Mouse (Mus musculus) midbrain, postnatal 0 days (tissue): ENCODE measurements at regions not wholly inside any gene's neighbourhood (a gene's known extent, or its start where the extent isn't known, plus 50 kb on each side); places are given as distances from the start of the nearest gene placed in this dataset.

Experiments used
- ATAC-seq: fragments of 200-750 bp; cut with Nextera tagmentation; 2 replicates; pipeline ENCODE4 v1.8.0; 2017; ENCODE audit warnings: moderate number of reproducible peaks, mild to moderate bottlenecking, moderate TSS enrichment, moderate library complexity; ENCODE audit not compliant: low FRiP score
- DNase-seq: peaks from one replicate; pipeline ENCODE4 v3.0.0-alpha.2; 2015; ENCODE audit warnings: low spot score
- H3K27ac ChIP-seq: fragments of 300-500 bp; sonication (generic); 2 replicates; pipeline ENCODE4 v1.5.1; 2014; ENCODE audit warnings: low read depth, mild to moderate bottlenecking, low read length, mixed read lengths
- H3K27me3 ChIP-seq: fragments of 300-500 bp; sonication (generic); 2 replicates; pipeline ENCODE4 v1.6.1; 2014; ENCODE audit warnings: low read length, control low read depth, mixed read lengths; ENCODE audit not compliant: insufficient read depth
- H3K36me3 ChIP-seq: fragments of 300-500 bp; sonication (generic); 2 replicates; pipeline ENCODE4 v1.6.1; 2014; ENCODE audit warnings: low read length, control low read depth, mixed read lengths; ENCODE audit not compliant: insufficient read depth
- H3K4me1 ChIP-seq: fragments of 300-500 bp; sonication (generic); 2 replicates; pipeline ENCODE4 v1.6.1; 2014; ENCODE audit warnings: mild to moderate bottlenecking, control low read depth, antibody characterized with exemption, low read length, mixed read lengths; ENCODE audit not compliant: insufficient read depth
- H3K4me2 ChIP-seq: fragments of 300-500 bp; sonication (generic); 2 replicates; pipeline ENCODE4 v1.6.1; 2014; ENCODE audit warnings: low read depth, mild to moderate bottlenecking, low read length, mixed read lengths; ENCODE audit not compliant: poor library complexity, severe bottlenecking
- H3K4me3 ChIP-seq: fragments of 300-500 bp; sonication (generic); 2 replicates; pipeline ENCODE4 v1.5.1; 2014; ENCODE audit warnings: low read depth, mild to moderate bottlenecking, low read length, moderate library complexity
- H3K9ac ChIP-seq: fragments of 300-500 bp; sonication (generic); replicated peaks from 2 replicates; pipeline ENCODE4 v1.6.1; 2014; ENCODE audit warnings: mild to moderate bottlenecking, low read length, moderate library complexity, mixed read lengths; ENCODE audit not compliant: poor library complexity, severe bottlenecking
- H3K9me3 ChIP-seq: fragments of 300-500 bp; sonication (generic); 2 replicates; pipeline ENCODE4 v1.6.1; 2016; ENCODE audit warnings: low read length, control low read depth
- CTCF ChIP-seq: IDR thresholded peaks from 2 replicates; pipeline ENCODE4 v1.5.1; 2016; ENCODE audit warnings: antibody characterized with exemption, mild to moderate bottlenecking
- WGBS: fragments of 180-500 bp; shearing (Covaris S2); extraction: QIAGEN DNeasy Blood & Tissue Kit; methylation state at CpG from one replicate; pipeline ENCODE4 v1.1.7; 2014; 5-methylcytosine and 5-hydroxymethylcytosine counted together

- ATAC-seq (no peak), DNase-seq (no peak)
- WGBS: 91% methylated on average over 7 of the region's 7 CpGs
- no peak for TF ChIP-seq CTCF
- Histone ChIP-seq H3K36me3 (no peaks in the 10 kb centered on the region), H3K9me3 (no peaks in the 10 kb centered on the region), H3K4me2 (no peak overlapping the region), H3K9ac (no peak overlapping the region), H3K4me3 (no peak overlapping the region), H3K4me1 (no peaks in the 10 kb centered on the region), H3K27me3 (no peaks in the 10 kb centered on the region), H3K27ac (no peak overlapping the region)
These were observed 54.3 kb upstream of the Ddr1 start for GRCm38 (mm10) chr17:35758769-35759168.

- no peak for TF ChIP-seq CTCF
- ATAC-seq (no peak), DNase-seq (no peak)
- 70% methylated on average over 6 of the region's 6 CpGs for WGBS
- no peak overlapping the region for H3K9ac ChIP-seq
- no peak overlapping the region for H3K4me3 ChIP-seq
- H3K9me3 ChIP-seq: no peaks in the 10 kb centered on the region
- H3K36me3 ChIP-seq: no peaks in the 10 kb centered on the region
- no peak overlapping the region for H3K4me2 ChIP-seq
- no peaks in the 10 kb centered on the region for H3K4me1 ChIP-seq
- H3K27me3 ChIP-seq: no peaks in the 10 kb centered on the region
- H3K27ac ChIP-seq: no peak overlapping the region
These were observed 55.3 kb upstream of the Ddr1 start for GRCm38 (mm10) chr17:35759740-35760139.

GRCm38 (mm10) chr17:35762614-35763013 is 58.2 kb upstream of the Ddr1 start:
- Histone ChIP-seq H3K27ac (no peak overlapping the region), H3K4me3 (no peak overlapping the region), H3K4me1 (no peaks in the 10 kb centered on the region), H3K27me3 (no peaks in the 10 kb centered on the region), H3K9ac (no peak overlapping the region), H3K36me3 (no peaks in the 10 kb centered on the region), H3K4me2 (no peak overlapping the region), H3K9me3 (no peaks in the 10 kb centered on the region)
- TF ChIP-seq CTCF: no peak
- 92% methylated on average over 9 of the region's 9 CpGs for WGBS
- ATAC-seq (no peak), DNase-seq (no peak)

GRCm38 (mm10) chr17:35763101-35763500 is 58.4 kb upstream of the Ier3 start:
- Histone ChIP-seq H3K27ac (no peak overlapping the region), H3K4me3 (no peak overlapping the region), H3K4me1 (no peaks in the 10 kb centered on the region), H3K36me3 (no peaks in the 10 kb centered on the region), H3K27me3 (no peaks in the 10 kb centered on the region), H3K9ac (no peak overlapping the region), H3K9me3 (no peaks in the 10 kb centered on the region), H3K4me2 (no peak overlapping the region)
- WGBS: 88% methylated on average over 5 of the region's 5 CpGs
- DNase-seq (no peak), ATAC-seq (no peak)
- TF ChIP-seq CTCF: no peak

GRCm38 (mm10) chr17:35763866-35764265 is 57.6 kb upstream of the Ier3 start:
- H3K4me3 ChIP-seq: no peak overlapping the region
- H3K36me3 ChIP-seq: no peaks in the 10 kb centered on the region
- 29% methylated on average over 6 of the region's 6 CpGs for WGBS
- TF ChIP-seq CTCF: peak; percentile 32
- no peaks in the 10 kb centered on the region for H3K4me1 ChIP-seq
- no peaks in the 10 kb centered on the region for H3K27me3 ChIP-seq
- no peak overlapping the region for H3K9ac ChIP-seq
- DNase-seq (no peak), ATAC-seq (no peak)
- no peaks in the 10 kb centered on the region for H3K9me3 ChIP-seq
- H3K4me2 ChIP-seq: no peak overlapping the region
- H3K27ac ChIP-seq: no peak overlapping the region

- Histone ChIP-seq H3K36me3 (no peaks in the 10 kb centered on the region), H3K9ac (no peak overlapping the region), H3K4me3 (no peak overlapping the region), H3K9me3 (no peaks in the 10 kb centered on the region), H3K4me2 (no peak overlapping the region), H3K27ac (no peak overlapping the region), H3K27me3 (no peaks in the 10 kb centered on the region), H3K4me1 (no peaks in the 10 kb centered on the region)
- ATAC-seq (no peak), DNase-seq (no peak)
- WGBS: 91% methylated on average over 9 of the region's 9 CpGs
- no peak for TF ChIP-seq CTCF
These were observed 55.1 kb upstream of the Ier3 start for GRCm38 (mm10) chr17:35766406-35766805.
